Mouse (Mus musculus) intestine, embryonic 16.5 days (tissue): ENCODE results near the gene Gbx2. TPM values are rescaled to one million over a fixed set of nuclear protein-coding genes. Genes with fewer than 3 reads are reported as not detected.
A peak's percentile ranks its signal among the peaks of the same experiment; 100 is the strongest.

Experiments
- ATAC-seq: fragments of 200-750 bp; cut with Nextera tagmentation; 2 replicates; pipeline ENCODE4 v1.8.0; 2017; ENCODE audit warnings: moderate TSS enrichment, moderate library complexity
- H3K27ac ChIP-seq: fragments of 300-500 bp; sonication (generic); 2 replicates; pipeline ENCODE4 v1.5.1; 2014; ENCODE audit warnings: mild to moderate bottlenecking, low read length
- H3K27me3 ChIP-seq: fragments of 300-500 bp; sonication (generic); replicated peaks from 2 replicates; pipeline ENCODE4 v1.6.1; 2014; ENCODE audit warnings: low read length, control low read depth, mixed read lengths; ENCODE audit not compliant: control insufficient read depth, insufficient read depth
- H3K36me3 ChIP-seq: fragments of 300-500 bp; sonication (generic); 2 replicates; pipeline ENCODE4 v1.6.1; 2014; ENCODE audit warnings: low read length, control low read depth; ENCODE audit not compliant: control insufficient read depth, insufficient read depth
- H3K4me1 ChIP-seq: fragments of 300-500 bp; sonication (generic); 2 replicates; pipeline ENCODE4 v1.6.1; 2014; ENCODE audit warnings: low read length, control low read depth, mixed read lengths; ENCODE audit not compliant: control insufficient read depth, insufficient read depth
- H3K4me2 ChIP-seq: fragments of 300-500 bp; sonication (generic); 2 replicates; pipeline ENCODE4 v1.6.1; 2014; ENCODE audit warnings: low read depth, low read length, control low read depth
- H3K4me3 ChIP-seq: fragments of 300-500 bp; sonication (generic); 2 replicates; pipeline ENCODE4 v1.5.1; 2014; ENCODE audit warnings: mild to moderate bottlenecking, low read length
- H3K9ac ChIP-seq: fragments of 300-500 bp; sonication (generic); 2 replicates; pipeline ENCODE4 v1.6.1; 2014; ENCODE audit warnings: low read depth, low read length
- H3K9me3 ChIP-seq: fragments of 300-500 bp; sonication (generic); 2 replicates; pipeline ENCODE4 v1.6.1; 2016; ENCODE audit warnings: low read length, control low read depth; ENCODE audit not compliant: control insufficient read depth
- WGBS: fragments of 180-500 bp; shearing (Covaris S2); extraction: QIAGEN DNeasy Blood & Tissue Kit; methylation state at CpG from one replicate; pipeline ENCODE4 v1.1.7; 2014; 5-methylcytosine and 5-hydroxymethylcytosine counted together
- polyA plus RNA-seq: library from polyadenylated mRNA; unstranded; fragments of >200 nt; fragmentation: Nextera tagmentation; extraction: Ambion mirVana; gene quantifications from 2 replicates; pipeline ENCODE4 v1.2.1, GENCODE M21; 2015

The Gbx2 gene
- polyA plus RNA-seq, 1 experiment from 2014 or later: 0.09 TPM

GRCm38 (mm10) chr1:89922282-89922681 lies 8.7 kb downstream of the Gbx2 start:
- H3K9ac ChIP-seq: no peak overlapping the region
- 5% methylated on average over 7 of the region's 7 CpGs for WGBS
- no peak overlapping the region for H3K4me3 ChIP-seq
- H3K27me3 ChIP-seq: peaks cover 85% of the 10 kb centered on the region
- no peaks in the 10 kb centered on the region for H3K9me3 ChIP-seq
- H3K36me3 ChIP-seq: no peaks in the 10 kb centered on the region
- H3K4me1 ChIP-seq: peaks cover 10% of the 10 kb centered on the region
- no peak for ATAC-seq
- no peak overlapping the region for H3K4me2 ChIP-seq
- no peak overlapping the region for H3K27ac ChIP-seq

GRCm38 (mm10) chr1:89921806-89922205 lies 9.2 kb downstream of the Gbx2 start:
- Histone ChIP-seq H3K4me2 (no peak overlapping the region; the same call in 1 of the 2 replicates), H3K27me3 (peaks cover 80% of the 10 kb centered on the region), H3K36me3 (no peaks in the 10 kb centered on the region), H3K4me3 (no peak overlapping the region), H3K27ac (no peak overlapping the region), H3K4me1 (peaks cover 5% of the 10 kb centered on the region; the same call in 1 of the 2 replicates), H3K9ac (no peak overlapping the region), H3K9me3 (no peaks in the 10 kb centered on the region)
- 7% methylated on average over 10 of the region's 10 CpGs for WGBS
- no peak for ATAC-seq

GRCm38 (mm10) chr1:89919206-89919605 lies 11.8 kb downstream of the Gbx2 start:
- Histone ChIP-seq H3K27ac (no peak overlapping the region), H3K9ac (no peak overlapping the region), H3K4me1 (peaks cover 5% of the 10 kb centered on the region; the same call in 1 of the 2 replicates), H3K36me3 (no peaks in the 10 kb centered on the region), H3K4me3 (no peak overlapping the region), H3K9me3 (no peaks in the 10 kb centered on the region), H3K27me3 (peaks cover 54% of the 10 kb centered on the region), H3K4me2 (no peak overlapping the region)
- 76% methylated on average over 6 of the region's 6 CpGs for WGBS
- no peak for ATAC-seq

- Histone ChIP-seq H3K27ac (no peak overlapping the region), H3K4me3 (no peak overlapping the region), H3K4me2 (no peak overlapping the region), H3K27me3 (peaks cover 43% of the 10 kb centered on the region), H3K4me1 (no peaks in the 10 kb centered on the region), H3K36me3 (no peaks in the 10 kb centered on the region), H3K9me3 (no peaks in the 10 kb centered on the region), H3K9ac (no peak overlapping the region)
- 29% methylated on average over 18 of the region's 18 CpGs for WGBS
- no peak for ATAC-seq
Measured at GRCm38 (mm10) chr1:89918111-89918510, 12.9 kb downstream of the Gbx2 start.

GRCm38 (mm10) chr1:89913611-89914010 lies 17.4 kb downstream of the Gbx2 start:
- H3K36me3 ChIP-seq: no peaks in the 10 kb centered on the region
- H3K4me2 ChIP-seq: no peak overlapping the region
- no peak overlapping the region for H3K9ac ChIP-seq
- 0 out of 2 replicates have a peak, but pooled peaks cover 6% of the 10 kb centered on the region for H3K27me3 ChIP-seq
- WGBS: 81% methylated on average over 4 of the region's 4 CpGs
- no peaks in the 10 kb centered on the region for H3K9me3 ChIP-seq
- H3K27ac ChIP-seq: no peak overlapping the region
- no peak overlapping the region for H3K4me3 ChIP-seq
- ATAC-seq: no peak
- H3K4me1 ChIP-seq: no peaks in the 10 kb centered on the region

- H3K4me3 ChIP-seq: no peak overlapping the region
- H3K9ac ChIP-seq: no peak overlapping the region
- H3K4me1 ChIP-seq: no peaks in the 10 kb centered on the region
- H3K9me3 ChIP-seq: no peaks in the 10 kb centered on the region
- H3K27ac ChIP-seq: no peak overlapping the region
- WGBS: 36% methylated on average over 5 of the region's 5 CpGs
- ATAC-seq: no peak
- no peaks in the 10 kb centered on the region for H3K27me3 ChIP-seq
- H3K36me3 ChIP-seq: no peaks in the 10 kb centered on the region
- no peak overlapping the region for H3K4me2 ChIP-seq
Measured at GRCm38 (mm10) chr1:89912392-89912791, 18.6 kb downstream of the Gbx2 start.

- no peak overlapping the region for H3K4me2 ChIP-seq
Measured at GRCm38 (mm10) chr1:89909796-89910195, 21.2 kb downstream of the Gbx2 start.

GRCm38 (mm10) chr1:89902641-89903040 lies 28.3 kb downstream of the Gbx2 start:
- H3K36me3 ChIP-seq: no peaks in the 10 kb centered on the region
- H3K4me3 ChIP-seq: no peak overlapping the region
- H3K4me2 ChIP-seq: no peak overlapping the region
- H3K9me3 ChIP-seq: peaks cover 3% of the 10 kb centered on the region; the same call in 1 of the 2 replicates
- H3K9ac ChIP-seq: no peak overlapping the region
- H3K27ac ChIP-seq: no peak overlapping the region
- WGBS: 61% methylated on average over 1 of the region's 1 CpGs
- H3K27me3 ChIP-seq: no peaks in the 10 kb centered on the region
- H3K4me1 ChIP-seq: no peaks in the 10 kb centered on the region
- peak; percentile 49; the same call in 1 of the 2 replicates for ATAC-seq

More at GRCm38 (mm10) chr1:89909796-89910195, 21.2 kb downstream of the Gbx2 start:
- H3K4me1 ChIP-seq: no peaks in the 10 kb centered on the region
- no peaks in the 10 kb centered on the region for H3K27me3 ChIP-seq
- H3K27ac ChIP-seq: no peak overlapping the region
- H3K4me3 ChIP-seq: no peak overlapping the region
- 85% methylated on average over 8 of the region's 8 CpGs for WGBS
- H3K9ac ChIP-seq: no peak overlapping the region
- no peak for ATAC-seq
- H3K36me3 ChIP-seq: no peaks in the 10 kb centered on the region
- 0 out of 2 replicates have a peak, but pooled peaks cover 3% of the 10 kb centered on the region for H3K9me3 ChIP-seq

GRCm38 (mm10) chr1:89902236-89902635 lies 28.7 kb downstream of the Gbx2 start:
- Histone ChIP-seq H3K9me3 (peaks cover 3% of the 10 kb centered on the region; the same call in 1 of the 2 replicates), H3K9ac (no peak overlapping the region), H3K27ac (peak overlapping the region; percentile 58), H3K36me3 (no peaks in the 10 kb centered on the region), H3K4me3 (no peak overlapping the region), H3K4me1 (no peaks in the 10 kb centered on the region), H3K27me3 (no peaks in the 10 kb centered on the region), H3K4me2 (no peak overlapping the region)
- WGBS: 69% methylated on average over 2 of the region's 2 CpGs
- ATAC-seq: peak; percentile 75

- peaks cover 1% of the 10 kb centered on the region; the same call in 1 of the 2 replicates for H3K9me3 ChIP-seq
- no peaks in the 10 kb centered on the region for H3K27me3 ChIP-seq
- H3K4me2 ChIP-seq: no peak overlapping the region
- H3K27ac ChIP-seq: peak overlapping the region; percentile 21; the same call in 1 of the 2 replicates
- H3K9ac ChIP-seq: no peak overlapping the region
- no peaks in the 10 kb centered on the region for H3K36me3 ChIP-seq
- no peak overlapping the region for H3K4me3 ChIP-seq
- 0 out of 2 replicates have a peak, but pooled peaks have one; percentile 14 for ATAC-seq
- 83% methylated on average over 4 of the region's 4 CpGs for WGBS
- H3K4me1 ChIP-seq: no peaks in the 10 kb centered on the region
Measured at GRCm38 (mm10) chr1:89901381-89901780, 29.6 kb downstream of the Gbx2 start.
